Mouse (Mus musculus): Measurements from ENCODE around the gene Ccdc93.

The Ccdc93 gene

DNA sequence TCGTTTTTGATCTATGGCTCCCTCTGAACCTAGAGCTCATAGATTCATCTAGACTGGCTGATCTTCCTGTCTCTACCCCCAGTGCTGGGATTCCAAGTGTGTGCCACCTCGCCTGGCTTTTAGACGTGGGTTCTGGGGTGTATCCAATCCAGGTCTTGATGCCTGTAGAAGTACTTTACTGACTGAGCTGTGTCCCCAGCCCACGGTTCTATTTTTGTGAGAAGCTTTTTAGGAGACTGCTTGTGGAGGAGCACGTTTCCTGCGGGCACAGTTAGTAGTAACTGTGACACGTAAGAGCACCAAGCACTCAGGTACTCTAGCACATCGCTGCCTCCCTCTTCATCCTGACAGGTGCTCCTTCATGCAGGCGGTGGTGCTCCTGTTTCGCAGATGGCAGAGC lies 16.4 kb downstream of the Ccdc93 start:
- no peak for DNase-seq (ENCODE audit: low read depth, low spot score)

DNA sequence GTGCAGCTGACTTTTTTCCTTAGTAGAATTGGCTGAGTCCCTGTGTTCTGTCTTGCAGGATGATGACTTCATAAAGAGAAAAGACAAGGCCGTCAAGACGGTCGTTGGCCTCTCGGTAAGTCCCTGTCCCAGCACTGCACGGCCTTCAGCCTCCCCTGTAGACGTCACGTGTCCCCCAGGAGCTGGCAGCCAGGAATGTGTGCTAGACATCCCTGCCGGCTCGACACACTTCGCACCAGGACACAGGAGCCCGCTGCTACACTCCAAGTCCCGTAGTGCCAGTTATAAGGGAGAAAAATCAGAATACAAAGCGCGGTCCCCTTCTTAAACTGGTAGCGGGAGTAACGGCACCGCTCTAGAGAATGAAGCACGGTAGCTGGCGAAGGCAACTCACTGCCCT lies 17.3 kb downstream of the Ccdc93 start:
- no peak for DNase-seq (ENCODE audit: low read depth, low spot score)

DNA sequence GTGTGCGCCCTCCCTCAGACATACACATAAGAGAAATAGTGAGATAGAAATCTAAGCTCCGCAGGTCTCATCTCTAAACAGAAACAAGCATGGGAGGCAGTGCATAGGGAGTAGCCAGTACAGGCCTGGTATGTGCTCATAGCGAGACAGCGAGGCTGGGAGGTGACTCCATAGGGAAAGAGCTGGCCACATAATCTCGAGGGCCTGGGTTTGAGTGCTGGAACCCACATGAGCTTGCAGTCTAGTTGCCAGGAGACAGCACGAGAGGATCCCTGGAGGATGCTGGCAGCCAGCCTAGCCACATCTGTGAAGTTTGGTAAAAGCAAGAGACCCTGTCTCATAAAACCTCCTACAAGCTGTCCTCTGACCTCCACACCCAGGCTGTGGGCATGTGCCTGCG lies 20.2 kb downstream of the Ccdc93 start:
- no peak for DNase-seq (ENCODE audit: low read depth, low spot score)

DNA sequence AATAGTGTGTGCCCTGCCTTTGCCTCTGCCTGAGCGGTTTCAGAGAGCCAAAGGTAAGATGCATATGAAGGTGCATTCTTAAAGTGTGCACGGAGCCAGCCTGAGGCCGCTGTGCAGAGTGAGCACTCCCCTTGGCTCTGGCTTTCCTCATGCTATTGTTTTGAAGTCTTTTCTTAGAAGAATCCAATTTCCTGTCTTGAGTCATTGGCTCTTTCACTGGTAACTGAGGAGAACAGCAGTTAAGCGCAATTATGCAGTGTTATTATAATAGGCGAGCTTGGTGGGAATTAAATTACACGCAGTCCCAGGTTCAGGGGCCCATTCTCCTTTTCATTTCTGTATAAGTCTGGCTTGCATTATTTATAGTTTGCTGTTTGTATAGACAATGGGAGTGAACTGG lies 21.6 kb downstream of the Ccdc93 start:
- DNase-seq (ENCODE audit: low read depth, low spot score), result no peak

DNA sequence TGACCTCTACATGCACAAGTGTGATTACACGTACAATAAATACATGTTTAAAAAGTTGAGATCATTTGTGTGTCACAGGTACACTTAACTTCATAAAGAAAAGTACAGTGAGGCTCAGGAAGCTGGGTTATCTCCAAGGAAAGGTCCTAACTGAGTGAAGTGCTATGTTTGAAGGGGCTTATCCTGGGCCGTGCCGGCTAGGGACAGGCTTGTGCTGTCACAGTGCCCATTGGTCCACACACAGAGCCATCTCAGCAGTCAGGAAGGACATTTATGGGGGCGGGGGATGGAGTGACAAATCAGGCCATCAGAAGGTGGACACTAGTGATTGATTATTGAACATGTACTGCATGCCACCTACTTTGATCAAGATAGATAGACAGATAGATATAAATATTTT lies 22.2 kb downstream of the Ccdc93 start:
- DNase-seq (ENCODE audit: low read depth, low spot score), result no peak

DNA sequence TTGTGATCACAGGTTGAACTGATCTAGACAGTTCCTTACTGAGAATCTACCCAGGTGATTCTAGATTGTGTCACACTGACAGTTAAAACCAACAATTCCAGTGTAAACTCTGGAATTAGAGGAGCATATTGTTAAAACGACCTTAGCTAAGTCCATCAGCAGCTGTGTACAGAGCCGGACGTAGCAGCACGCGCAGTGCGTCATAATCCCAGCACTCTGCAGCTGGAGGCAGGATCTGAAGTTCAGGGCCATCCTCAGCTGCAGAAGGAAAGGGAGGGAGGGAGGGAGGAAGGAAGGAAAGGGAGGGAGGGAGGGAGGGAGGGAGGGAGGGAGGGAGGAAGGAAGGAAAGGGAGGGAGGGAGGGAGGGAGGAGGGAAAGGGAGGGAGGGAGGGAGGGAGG lies 24.1 kb downstream of the Ccdc93 start:
- no peak for DNase-seq (ENCODE audit: low read depth, low spot score)

DNA sequence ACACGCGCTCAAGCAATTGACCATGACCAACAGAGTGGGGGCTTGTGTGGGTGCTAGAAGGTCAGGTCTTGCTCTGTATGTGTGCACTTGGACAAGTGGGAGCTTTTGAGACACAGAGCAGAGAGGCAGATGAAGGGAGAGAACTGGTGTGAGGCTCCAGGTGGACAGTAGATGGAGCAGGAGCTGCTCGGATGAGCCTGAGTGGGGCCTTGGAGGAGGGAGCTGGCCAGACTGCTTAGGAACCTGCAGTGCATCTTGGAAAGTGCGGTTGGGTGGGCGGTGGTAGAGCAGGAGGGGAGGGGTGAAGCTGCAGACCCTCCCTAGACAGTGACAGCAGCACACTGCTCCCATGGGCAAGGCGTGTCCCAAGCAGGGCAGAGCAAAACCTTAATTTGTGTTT lies 29.2 kb downstream of the Ccdc93 start:
- DNase-seq (ENCODE audit: low read depth, low spot score), result no peak

DNA sequence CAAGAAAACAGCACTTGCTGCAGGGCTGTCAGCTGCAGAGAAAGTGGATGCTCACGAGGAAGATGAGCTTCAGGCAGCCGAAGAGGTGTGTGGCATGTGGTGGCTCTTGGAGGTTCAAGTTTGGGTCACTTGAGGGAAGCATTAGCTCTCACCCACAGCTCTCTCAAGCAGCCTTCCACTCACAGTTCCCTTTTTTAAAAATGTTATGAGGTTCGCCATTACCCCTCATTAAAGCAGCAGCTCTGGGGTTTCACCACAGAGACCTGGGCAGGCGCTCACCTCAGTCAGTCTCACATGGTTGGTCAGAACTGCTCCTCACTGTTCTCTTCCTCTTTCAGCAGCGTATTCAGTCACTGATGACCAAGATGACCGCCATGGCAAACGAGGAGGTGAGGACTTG lies 31.0 kb downstream of the Ccdc93 start:
- DNase-seq (ENCODE audit: low read depth, low spot score), result no peak

DNA sequence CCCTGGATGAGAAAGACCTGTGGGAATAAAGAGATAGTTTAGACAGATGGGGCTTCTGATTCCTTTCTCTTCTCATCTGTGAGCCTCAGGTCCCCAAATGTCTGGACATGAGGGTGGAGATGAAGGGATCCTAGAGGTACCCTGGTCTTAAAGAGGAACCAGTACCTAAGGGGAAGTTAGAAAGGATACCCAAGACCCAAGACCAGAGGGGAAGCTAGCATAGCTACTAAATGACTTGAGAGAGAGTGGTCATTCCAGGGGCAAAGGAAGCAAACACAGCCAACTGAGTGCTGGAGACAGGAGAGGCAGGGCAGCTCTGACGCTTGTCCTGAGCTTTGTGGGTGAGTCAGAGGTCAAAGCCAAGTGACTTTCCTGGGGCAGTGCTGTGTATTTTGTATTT lies 31.8 kb downstream of the Ccdc93 start:
- DNase-seq (ENCODE audit: low read depth, low spot score), result no peak

DNA sequence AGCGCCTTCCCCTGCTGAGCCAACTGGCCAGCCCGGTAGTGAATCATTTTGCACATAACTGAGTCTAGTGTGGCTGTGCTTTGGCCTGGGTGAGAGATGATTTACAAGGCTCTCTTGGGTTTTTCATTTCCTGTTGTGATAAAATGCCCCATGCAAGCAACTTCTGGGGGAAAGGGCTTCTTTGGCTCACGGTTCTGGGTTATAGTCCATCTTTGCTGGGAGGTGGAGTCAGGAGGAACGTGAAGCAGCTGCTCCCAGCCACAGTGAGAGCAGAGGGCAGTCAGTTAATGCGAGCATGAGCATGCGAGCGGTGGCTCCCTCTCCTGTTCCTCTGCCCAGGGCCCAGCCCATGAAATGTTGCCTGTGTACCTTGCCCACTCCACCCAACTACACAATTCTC lies 33.0 kb downstream of the Ccdc93 start:
- no peak for DNase-seq (ENCODE audit: low read depth, low spot score)

DNA sequence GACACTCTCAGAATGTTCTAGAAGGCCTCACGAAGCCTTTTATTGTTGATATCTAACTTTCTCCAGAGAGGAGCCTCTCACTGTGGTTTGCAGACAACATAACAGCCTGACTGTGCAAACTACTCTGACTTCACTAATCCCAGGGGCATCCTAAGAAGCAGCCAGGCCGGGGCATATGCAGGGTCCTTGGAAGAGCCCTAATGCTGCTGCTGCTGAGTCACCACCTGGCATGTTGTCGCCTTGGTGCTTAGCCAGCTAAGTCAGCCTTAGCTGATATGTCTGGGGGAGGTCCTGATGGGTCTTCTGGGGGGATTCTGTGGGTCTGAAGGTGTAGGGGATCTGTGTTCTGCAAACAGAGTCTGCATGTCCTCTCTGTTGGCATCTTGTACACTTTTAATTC lies 35.4 kb downstream of the Ccdc93 start:
- DNase-seq (ENCODE audit: low read depth, low spot score), result no peak

DNA sequence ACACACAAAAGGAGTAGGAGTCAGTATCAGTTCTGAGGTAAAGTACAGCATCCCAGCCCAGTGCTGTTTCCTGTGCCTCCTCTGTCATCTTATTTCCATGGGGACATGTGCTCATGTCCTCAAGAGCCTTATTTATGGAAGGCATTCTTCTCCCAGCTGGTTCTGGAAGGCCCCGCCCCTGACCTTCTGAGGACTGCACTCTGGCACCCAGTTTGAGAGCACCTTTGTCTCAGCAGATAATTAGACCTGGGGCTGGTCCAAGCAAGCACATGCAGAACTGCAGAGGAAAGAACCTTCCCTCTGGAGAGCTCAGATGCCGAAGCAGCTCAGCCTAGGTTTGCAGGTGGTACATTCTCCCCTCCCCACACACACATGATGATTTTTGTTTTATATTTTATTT lies 37.4 kb downstream of the Ccdc93 start:
- no peak for DNase-seq (ENCODE audit: low read depth, low spot score)

DNA sequence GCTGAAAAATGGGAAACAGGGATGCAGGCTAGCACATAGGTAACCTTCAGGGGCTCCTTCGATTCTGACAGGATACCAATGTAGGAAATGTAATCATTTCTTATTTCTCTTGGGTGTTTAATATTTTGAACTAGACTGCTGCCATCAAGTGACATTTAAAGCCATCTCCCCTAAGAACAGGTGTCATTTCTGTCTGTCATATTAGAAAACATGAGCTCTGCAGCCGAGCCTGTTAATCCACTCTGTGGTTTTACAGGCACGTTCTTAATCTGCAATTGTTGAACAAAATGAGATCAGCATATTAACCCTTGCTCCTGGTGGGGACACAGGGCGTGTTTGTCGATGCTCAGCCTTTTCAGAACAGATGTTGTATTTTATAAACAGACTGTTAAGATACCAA lies 40.7 kb downstream of the Ccdc93 start:
- no peak for DNase-seq (ENCODE audit: low read depth, low spot score)

DNA sequence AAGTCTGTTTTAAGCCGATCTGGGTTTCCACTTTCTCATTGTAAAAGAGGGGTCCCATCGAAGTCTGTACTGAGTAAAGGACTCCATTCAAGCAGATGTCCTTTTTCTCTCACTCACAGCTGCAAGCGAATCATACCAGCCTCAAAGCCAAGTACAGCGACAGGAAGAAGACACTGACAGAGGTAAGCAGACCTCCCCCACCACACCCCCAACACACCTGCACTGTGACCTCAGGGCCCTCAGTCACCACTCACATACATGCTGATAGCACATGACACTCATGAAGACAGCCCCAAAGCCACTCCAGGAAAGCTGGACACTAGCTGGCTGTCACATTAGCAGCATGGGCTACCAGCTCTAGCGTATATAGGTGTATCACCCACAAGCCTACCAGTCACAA lies 46.9 kb downstream of the Ccdc93 start:
- DNase-seq (ENCODE audit: low read depth, low spot score), result no peak

DNA sequence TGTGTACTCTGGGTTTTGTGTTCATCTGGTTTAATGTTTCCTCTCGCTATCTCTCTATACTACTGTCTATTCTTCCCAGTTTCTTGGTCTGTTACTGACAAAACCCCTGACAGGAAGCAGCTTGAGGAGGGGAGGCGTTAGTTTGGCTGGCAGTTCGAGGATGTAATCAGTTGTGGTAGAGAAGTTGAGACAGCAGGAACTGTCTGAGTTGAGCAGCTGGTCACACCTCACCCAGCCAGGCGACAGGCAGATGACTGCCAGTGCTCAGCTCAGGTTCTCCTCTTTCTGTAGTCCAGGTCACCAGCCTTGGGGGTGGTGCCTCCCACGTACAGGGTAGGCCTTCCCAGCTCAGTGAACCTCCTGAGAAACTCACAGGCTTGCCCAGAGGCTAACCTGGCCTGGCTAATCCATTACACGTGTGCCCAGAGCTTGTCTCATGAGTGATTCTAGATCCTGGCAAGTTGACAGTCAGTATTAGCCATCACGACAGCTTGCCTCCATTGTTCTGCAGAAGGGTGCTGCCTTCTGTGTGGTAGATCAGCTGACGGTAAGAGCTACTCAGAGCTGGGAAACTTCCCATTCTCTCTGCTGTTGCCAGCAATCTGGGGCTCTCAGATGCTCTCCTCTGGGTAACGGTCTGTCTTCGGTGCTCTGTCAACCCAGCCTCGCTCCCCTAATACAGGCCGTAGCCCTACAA lies 47.6 kb downstream of the Ccdc93 start:
- no peak for DNase-seq (ENCODE audit: low read depth, low spot score)

DNA sequence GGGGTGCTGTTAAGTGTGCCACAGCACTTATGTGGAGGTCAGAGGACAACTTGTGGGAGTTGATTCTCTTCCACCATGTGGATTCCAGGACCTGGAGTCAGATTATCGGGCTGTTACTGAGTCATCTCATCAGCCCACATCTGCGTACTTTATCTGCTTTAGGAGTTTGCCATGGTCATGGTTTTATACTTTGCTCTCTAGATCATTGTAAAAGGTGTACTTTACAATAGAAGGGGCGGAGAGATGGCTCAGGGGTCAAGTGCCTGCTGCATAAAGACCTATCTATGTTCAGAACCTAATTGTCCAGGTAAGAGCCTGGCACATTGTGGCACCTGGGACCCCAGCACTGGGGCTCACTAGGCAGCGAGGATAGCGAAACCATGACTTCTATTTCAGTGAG lies 48.6 kb downstream of the Ccdc93 start:
- no peak for DNase-seq (ENCODE audit: low read depth, low spot score)

DNA sequence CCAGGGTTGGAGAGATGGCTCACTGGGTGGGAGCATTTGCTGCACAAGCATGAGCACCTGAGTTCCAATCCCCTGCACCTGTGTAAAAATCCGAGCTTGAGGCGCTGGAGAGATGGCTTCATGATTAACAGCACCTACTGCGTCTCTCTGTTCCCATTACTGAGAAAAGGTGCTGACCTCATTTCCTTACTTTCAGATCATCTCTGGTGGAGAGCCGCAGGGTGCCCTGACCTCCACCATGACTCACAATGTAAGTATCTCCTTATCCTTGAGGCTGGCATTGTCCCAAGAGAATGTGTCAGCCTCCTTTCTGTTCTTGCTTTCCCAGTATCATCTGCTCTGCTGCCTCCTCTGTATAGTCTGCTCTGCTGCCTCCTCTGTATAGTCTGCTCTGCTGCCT lies 52.2 kb downstream of the Ccdc93 start:
- no peak for DNase-seq (ENCODE audit: low read depth, low spot score)

DNA sequence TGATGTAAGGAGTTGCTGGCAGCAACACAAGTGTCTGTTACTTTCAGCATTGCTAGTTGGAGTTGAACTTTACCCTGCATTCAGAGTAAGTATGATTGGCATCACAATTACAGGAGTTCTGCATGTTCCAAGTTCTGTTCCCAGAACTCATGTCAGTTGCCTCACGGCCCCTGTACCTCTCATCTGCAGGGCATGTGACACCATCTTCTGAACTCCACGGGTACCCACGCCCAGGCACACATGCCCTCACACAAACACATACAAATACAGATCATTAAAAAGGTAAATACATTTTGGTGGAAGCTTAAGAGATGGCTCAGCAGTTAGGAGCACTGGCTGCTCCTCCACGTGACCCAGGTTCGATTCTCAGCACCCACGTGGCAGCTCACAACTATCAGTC lies 56.0 kb downstream of the Ccdc93 start:
- DNase-seq (ENCODE audit: low read depth, low spot score), result no peak

DNA sequence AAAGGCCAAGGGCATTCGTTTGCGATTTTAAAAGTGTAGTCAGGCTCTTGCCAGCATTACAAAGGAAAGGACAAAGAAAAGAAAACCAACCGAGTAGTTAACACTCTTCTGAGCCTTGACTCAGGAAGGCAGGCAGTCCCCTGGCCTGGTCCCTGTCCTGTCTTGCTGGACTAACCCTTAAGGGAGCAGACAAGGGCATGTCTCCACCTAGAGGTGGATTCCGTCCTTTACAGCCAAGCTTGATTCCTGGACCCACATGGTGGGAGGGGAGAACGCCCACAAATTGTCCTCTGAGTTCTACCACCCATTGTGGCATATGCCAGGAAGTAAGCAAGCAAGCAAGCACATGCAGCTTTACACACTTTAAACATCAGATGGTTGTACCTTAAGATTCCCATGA lies 59.4 kb downstream of the Ccdc93 start:
- DNase-seq (ENCODE audit: low read depth, low spot score), result peak; percentile 16

DNA sequence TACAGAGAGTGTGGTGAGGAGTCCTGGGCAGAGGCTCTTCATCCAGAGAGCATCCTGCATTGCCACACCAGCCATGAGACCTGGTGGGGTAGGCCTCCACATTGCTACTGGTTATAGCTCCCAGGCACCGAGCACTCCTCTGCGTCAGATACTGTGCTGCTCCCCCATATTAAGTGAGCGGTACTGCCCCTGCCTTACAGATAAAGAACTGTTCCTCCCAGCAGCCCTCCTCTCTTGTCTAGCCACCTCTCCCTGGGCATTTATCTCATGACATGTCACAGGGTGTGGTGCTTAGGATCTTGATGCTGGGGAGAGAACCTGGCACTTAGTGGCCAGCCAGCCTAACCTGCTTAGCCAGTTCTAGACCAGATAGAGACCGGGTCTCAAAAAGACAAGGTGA lies 66.2 kb downstream of the Ccdc93 start:
- DNase-seq (ENCODE audit: low read depth, low spot score), result no peak

DNA sequence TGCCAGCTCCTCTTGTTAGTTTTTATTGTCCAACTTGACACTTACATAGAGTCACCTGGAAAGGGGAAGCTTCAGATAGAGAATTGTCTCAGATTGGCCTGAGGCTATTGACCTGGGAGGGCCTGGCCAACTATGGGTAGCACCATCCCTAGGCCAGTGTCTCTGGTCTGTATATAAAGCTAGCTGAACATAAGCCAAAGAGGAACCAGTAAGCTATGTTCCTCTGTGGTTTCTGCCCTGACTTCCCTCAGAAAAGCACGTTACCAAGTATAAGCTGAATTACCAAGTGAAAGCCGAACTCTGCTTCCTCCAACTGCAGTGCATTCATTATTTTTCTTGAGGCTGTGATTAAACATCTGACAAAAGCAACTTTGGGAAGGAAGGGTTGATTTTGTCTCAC lies 77.9 kb downstream of the Ccdc93 start:
- no peak for DNase-seq (ENCODE audit: low read depth, low spot score)

DNA sequence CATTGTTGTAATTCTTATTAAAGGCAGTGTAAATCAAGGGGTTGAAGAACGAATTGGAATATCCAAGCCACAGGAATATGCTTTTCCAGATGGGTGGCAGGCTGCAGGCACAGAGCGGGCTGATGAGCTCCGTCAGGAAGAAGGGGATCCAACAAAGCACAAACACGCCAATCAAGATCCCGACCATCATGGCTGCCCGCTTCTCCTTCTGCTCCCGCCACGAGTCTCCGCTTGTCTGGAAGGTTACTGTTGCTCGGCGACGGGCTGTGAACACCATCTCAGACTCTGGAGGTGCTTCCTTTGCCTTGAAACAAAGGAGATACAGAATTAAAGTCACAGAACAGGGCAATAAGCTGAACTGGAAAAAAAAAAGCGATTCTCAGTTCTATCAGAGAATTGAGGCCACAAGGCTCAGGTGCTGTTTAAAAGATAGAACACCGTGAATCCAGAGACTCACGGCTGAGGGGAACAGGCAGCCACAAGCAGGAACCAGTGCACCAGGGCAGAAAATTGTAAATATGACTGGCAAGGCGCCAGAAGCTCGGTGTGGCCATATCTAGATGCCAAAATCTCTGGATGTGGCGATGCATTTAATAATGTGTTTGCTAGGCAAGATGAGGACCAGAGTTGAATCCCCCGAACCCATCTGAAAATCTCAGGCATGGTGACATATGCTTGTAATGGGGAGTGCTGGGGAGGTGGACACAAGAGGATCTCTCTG lies 79.7 kb downstream of the Ccdc93 start:
- DNase-seq (ENCODE audit: low read depth, low spot score), result no peak

DNA sequence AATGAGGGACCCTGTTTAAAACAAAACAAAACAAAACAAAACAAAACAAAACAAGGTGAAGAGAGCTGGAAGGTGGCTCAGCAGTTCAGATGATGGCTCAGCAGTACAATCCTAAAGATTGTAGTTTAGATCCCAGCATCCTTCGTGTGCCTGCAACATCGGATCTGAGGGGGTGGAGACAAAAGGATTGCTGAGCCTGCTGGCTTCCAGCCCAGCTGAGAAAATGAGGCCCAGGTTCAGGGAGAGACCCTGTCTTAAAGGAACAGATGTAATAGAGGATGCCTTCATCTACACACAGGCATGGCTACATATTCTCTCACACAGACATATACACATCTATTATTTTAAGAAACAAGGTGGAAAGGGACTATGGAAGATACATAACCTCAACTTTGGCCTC lies 80.3 kb downstream of the Ccdc93 start:
- no peak for DNase-seq (ENCODE audit: low read depth, low spot score)

DNA sequence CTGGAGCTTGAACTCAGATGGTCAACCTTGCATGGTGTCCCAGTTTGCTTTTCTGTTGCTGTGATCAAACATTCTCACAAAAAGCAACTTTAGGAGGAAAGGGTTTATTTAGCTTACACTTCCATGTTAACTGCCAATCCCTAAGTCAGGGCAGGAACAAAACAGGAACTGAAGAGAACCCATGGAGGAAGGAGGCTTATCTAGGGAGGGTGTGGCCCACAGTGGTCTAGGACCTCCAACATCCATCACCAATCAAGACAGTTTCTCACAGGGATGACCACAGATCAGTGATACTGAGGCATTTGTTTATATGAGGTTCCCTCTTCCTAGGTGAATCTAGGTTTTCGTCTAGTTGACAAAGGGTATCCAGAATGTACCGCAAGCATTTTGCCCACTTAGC lies 81.1 kb downstream of the Ccdc93 start:
- no peak for DNase-seq (ENCODE audit: low read depth, low spot score)

All from WW6 (cell line).